Mouse (Mus musculus) CH12.LX (cell line): ENCODE measurements at regions not wholly inside any gene's neighbourhood (a gene's known extent, or its start where the extent isn't known, plus 50 kb on each side); places are given as distances from the start of the nearest gene placed in this dataset.

Experiments used
- DNase-seq: peaks from one replicate; pipeline ENCODE4 v3.0.0-alpha.2; 2013; ENCODE audit errors: extremely low read depth
- H3K27ac ChIP-seq: 2 replicates; pipeline ENCODE4 v1.5.1; 2012; ENCODE audit warnings: low read depth, mild to moderate bottlenecking, control low read depth, moderate library complexity; ENCODE audit not compliant: insufficient read depth
- H3K27me3 ChIP-seq: replicated peaks from 2 replicates; pipeline ENCODE3; 2012; ENCODE audit warnings: inconsistent platforms
- H3K36me3 ChIP-seq, 2 experiments: replicated peaks in 1 of 2; 2 replicates each; pipeline versions ENCODE3 to v1.6.1; 2012; ENCODE audit warnings: inconsistent platforms in 1 of 2, low read length in 1 of 2, mild to moderate bottlenecking in 1 of 2, mixed read lengths in 1 of 2, moderate library complexity in 1 of 2; ENCODE audit not compliant: control insufficient read depth in 1 of 2, insufficient read depth in 1 of 2
- H3K4me1 ChIP-seq, 2 experiments: 2 replicates each; pipeline ENCODE4 v1.6.1; 2012; ENCODE audit warnings: inconsistent platforms in 1 of 2, moderate library complexity in 1 of 2; ENCODE audit not compliant: insufficient read depth in 2 of 2, control insufficient read depth in 1 of 2
- H3K4me2 ChIP-seq: 2 replicates; pipeline ENCODE4 v1.6.1; 2012; ENCODE audit warnings: low read depth, mild to moderate bottlenecking, control low read depth; ENCODE audit not compliant: poor library complexity, insufficient read depth, severe bottlenecking
- H3K4me3 ChIP-seq, 3 experiments: fragments of 150-350 bp in 1 of 3; sonication (generic) in 1 of 3; replicated peaks in 1 of 3; 2 replicates each; pipeline versions ENCODE3 to v1.5.1; 2011 to 2012; ENCODE audit warnings: low read depth in 2 of 3, low read length in 2 of 3, mild to moderate bottlenecking in 2 of 3, moderate library complexity in 2 of 3, control low read depth in 1 of 3, improper control_type of control experiment in 1 of 3, inconsistent platforms in 1 of 3, mixed read lengths in 1 of 3; ENCODE audit not compliant: poor library complexity in 1 of 3
- H3K79me2 ChIP-seq: replicated peaks from 2 replicates; pipeline ENCODE4 v1.6.1; 2012; ENCODE audit warnings: mild to moderate bottlenecking, moderate library complexity; ENCODE audit not compliant: control insufficient read depth, poor library complexity, insufficient read depth, severe bottlenecking; ENCODE audit errors: extremely low read depth
- H3K9ac ChIP-seq: 2 replicates; pipeline ENCODE4 v1.6.1; 2012; ENCODE audit warnings: low read depth, mild to moderate bottlenecking, control low read depth, moderate library complexity; ENCODE audit not compliant: insufficient read depth
- H3K9me3 ChIP-seq: replicated peaks from 2 replicates; pipeline ENCODE3; 2012; ENCODE audit warnings: low read length, inconsistent platforms, mixed read lengths
- BHLHE40 ChIP-seq: IDR thresholded peaks from 2 replicates; pipeline ENCODE4 v1.6.1; 2011; ENCODE audit warnings: mild to moderate bottlenecking, low read depth, low read length, improper control_type of control experiment
- CTCF ChIP-seq, 2 experiments: IDR thresholded peaks in 1 of 2; conservative IDR thresholded peaks in 1 of 2; 2 replicates each; pipeline ENCODE4 v1.5.1; 2011 to 2012; ENCODE audit warnings: low read depth in 2 of 2, low read length in 2 of 2, improper control_type of control experiment in 1 of 2, inconsistent platforms in 1 of 2, mild to moderate bottlenecking in 1 of 2, moderate library complexity in 1 of 2
- EP300 ChIP-seq: IDR thresholded peaks from 2 replicates; pipeline ENCODE4 v1.6.1; 2011; ENCODE audit warnings: low read length, improper control_type of control experiment
- ETS1 ChIP-seq: conservative IDR thresholded peaks from 2 replicates; pipeline ENCODE4 v1.6.1; 2012; ENCODE audit warnings: low read depth, mild to moderate bottlenecking, inconsistent platforms, low read length, improper control_type of control experiment, moderate library complexity
- GABPA ChIP-seq: IDR thresholded peaks from 2 replicates; pipeline ENCODE4 v1.6.1; 2012; ENCODE audit warnings: low read depth, low read length, improper control_type of control experiment, inconsistent platforms; ENCODE audit not compliant: insufficient replicate concordance
- HCFC1 ChIP-seq: IDR thresholded peaks from 2 replicates; pipeline ENCODE4 v1.6.1; 2012; ENCODE audit warnings: low read depth, mild to moderate bottlenecking, inconsistent platforms, low read length, improper control_type of control experiment
- IRF4 ChIP-seq: IDR thresholded peaks from 2 replicates; pipeline ENCODE4 v1.6.1; 2014; ENCODE audit warnings: low read depth, mild to moderate bottlenecking, inconsistent platforms, low read length, improper control_type of control experiment
- JUN ChIP-seq: IDR thresholded peaks from 2 replicates; pipeline ENCODE4 v1.6.1; 2011; ENCODE audit warnings: low read depth, mild to moderate bottlenecking, low read length, improper control_type of control experiment, moderate library complexity; ENCODE audit not compliant: insufficient read depth
- JUND ChIP-seq: conservative IDR thresholded peaks from 2 replicates; pipeline ENCODE4 v1.6.1; 2011; ENCODE audit warnings: low read depth, low read length, improper control_type of control experiment
- KAT2A ChIP-seq: IDR thresholded peaks from 2 replicates; pipeline ENCODE4 v1.6.1; 2012; ENCODE audit warnings: low read length, improper control_type of control experiment, inconsistent platforms; ENCODE audit not compliant: insufficient replicate concordance
- MAFK ChIP-seq: IDR thresholded peaks from 2 replicates; pipeline ENCODE4 v1.6.1; 2011; ENCODE audit warnings: low read length, improper control_type of control experiment; ENCODE audit not compliant: insufficient replicate concordance
- MAX ChIP-seq: IDR thresholded peaks from 2 replicates; pipeline ENCODE4 v1.6.1; 2011; ENCODE audit warnings: low read length, improper control_type of control experiment
- MAZ ChIP-seq: IDR thresholded peaks from 2 replicates; pipeline ENCODE4 v1.6.1; 2012; ENCODE audit warnings: low read depth, mild to moderate bottlenecking, inconsistent platforms, low read length, improper control_type of control experiment, moderate library complexity
- MEF2A ChIP-seq: IDR thresholded peaks from 2 replicates; pipeline ENCODE4 v1.6.1; 2014; ENCODE audit warnings: low read depth, mild to moderate bottlenecking, inconsistent platforms, low read length, improper control_type of control experiment, borderline replicate concordance
- MYC ChIP-seq: IDR thresholded peaks from 2 replicates; pipeline ENCODE4 v1.6.1; 2011; ENCODE audit warnings: low read depth, mild to moderate bottlenecking, improper control_type of control experiment, low read length
- NELFE ChIP-seq: IDR thresholded peaks from 2 replicates; pipeline ENCODE4 v1.6.1; 2011; ENCODE audit warnings: low read depth, low read length, improper control_type of control experiment
- NRF1 ChIP-seq: IDR thresholded peaks from 2 replicates; pipeline ENCODE4 v1.6.1; 2014; ENCODE audit warnings: low read depth, mild to moderate bottlenecking, inconsistent platforms, low read length, improper control_type of control experiment, moderate library complexity
- POLR2AphosphoS2 ChIP-seq: IDR thresholded peaks from 2 replicates; pipeline ENCODE4 v1.6.1; 2011; ENCODE audit warnings: low read depth, low read length, improper control_type of control experiment
- RAD21 ChIP-seq: IDR thresholded peaks from 2 replicates; pipeline ENCODE4 v1.6.1; 2011; ENCODE audit warnings: low read depth, mild to moderate bottlenecking, low read length, improper control_type of control experiment, moderate library complexity
- SIN3A ChIP-seq: IDR thresholded peaks from 2 replicates; pipeline ENCODE4 v1.6.1; 2012; ENCODE audit warnings: low read length, improper control_type of control experiment, inconsistent platforms
- SMC3 ChIP-seq: IDR thresholded peaks from 2 replicates; pipeline ENCODE4 v1.6.1; 2011; ENCODE audit warnings: low read depth, low read length, improper control_type of control experiment
- TCF12 ChIP-seq: IDR thresholded peaks from 2 replicates; pipeline ENCODE4 v1.6.1; 2014; ENCODE audit warnings: low read depth, mild to moderate bottlenecking, inconsistent platforms, low read length, improper control_type of control experiment
- UBTF ChIP-seq: IDR thresholded peaks from 2 replicates; pipeline ENCODE4 v1.6.1; 2012; ENCODE audit warnings: low read depth, mild to moderate bottlenecking, inconsistent platforms, low read length, improper control_type of control experiment, moderate library complexity
- USF2 ChIP-seq: conservative IDR thresholded peaks from 2 replicates; pipeline ENCODE4 v1.6.1; 2011; ENCODE audit warnings: low read depth, low read length, improper control_type of control experiment
- ZC3H11A ChIP-seq: IDR thresholded peaks from 2 replicates; pipeline ENCODE4 v1.6.1; 2012; ENCODE audit warnings: low read depth, mild to moderate bottlenecking, inconsistent platforms, low read length, improper control_type of control experiment
- ZMIZ1 ChIP-seq: IDR thresholded peaks from 2 replicates; pipeline ENCODE4 v1.6.1; 2012; ENCODE audit warnings: low read depth, mild to moderate bottlenecking, inconsistent platforms, low read length, improper control_type of control experiment
- ZNF384 ChIP-seq: IDR thresholded peaks from 2 replicates; pipeline ENCODE4 v1.6.1; 2012; ENCODE audit warnings: low read depth, low read length, improper control_type of control experiment, inconsistent platforms
- dilution Hi-C: fragments of 300-500 bp; cut with MboI; formaldehyde crosslinking; loops from 2 replicates; pipeline ENCODE4 v1.14.3; 2020; ENCODE audit warnings: low sequenced_read_pairs; ENCODE audit not compliant: extremely low pct_unique_long_range_greater_than_20kb, extremely low pct_ligation_motif_present
- in situ Hi-C: fragments of 300-500 bp; cut with MboI; formaldehyde crosslinking; loops from 3 replicates; pipeline ENCODE4 v1.14.3; 2019; ENCODE audit warnings: low sequenced_read_pairs, low pct_ligation_motif_present, low pct_unique_long_range_greater_than_20kb, mixed read lengths

GRCm38 (mm10) chr8:10701226-10701625 is 307.0 kb downstream of the Irs2 start:
- H3K36me3 ChIP-seq = no peaks in the 10 kb centered on the region
- no peak for TF ChIP-seq CTCF (conservative IDR thresholded peaks at IDR 0.05 in 1 of 2, IDR thresholded peaks at IDR 0.05 in 1 of 2; ENCODE audit: low read depth in 2 of 2, low read length in 2 of 2)
- TF ChIP-seq NRF1 = no peak
- TF ChIP-seq ZNF384 = no peak
- no peak for TF ChIP-seq KAT2A
- TF ChIP-seq USF2 = no peak
- no peak for TF ChIP-seq GABPA
- TF ChIP-seq TCF12 = no peak
- TF ChIP-seq NELFE = no peak
- TF ChIP-seq SMC3 = no peak
- TF ChIP-seq ZC3H11A = no peak
- TF ChIP-seq JUN = no peak
- TF ChIP-seq ETS1 = no peak
- no peak for TF ChIP-seq HCFC1
- H3K79me2 ChIP-seq = no peaks in the 10 kb centered on the region
- H3K4me1 ChIP-seq = peaks cover 4 to 5% of the 10 kb centered on the region in 2 experiments; a peak in 3 of 4 replicates
- no peaks in the 10 kb centered on the region for H3K27me3 ChIP-seq
- no peaks in the 10 kb centered on the region for H3K9me3 ChIP-seq
- H3K27ac ChIP-seq = no peak overlapping the region
- in situ Hi-C loops (no loop called here), dilution Hi-C loops (no loop called here)
- no peak overlapping the region for H3K4me2 ChIP-seq
- DNase-seq = no peak
- no peak overlapping the region for H3K9ac ChIP-seq
- H3K4me3 ChIP-seq = no peak overlapping the region

- Histone ChIP-seq H3K4me3 (no peak overlapping the region), H3K27me3 (no peaks in the 10 kb centered on the region)
- no peak for TF ChIP-seq MAX
- TF ChIP-seq ZMIZ1 = no peak
Measured at GRCm38 (mm10) chr8:10699669-10700068, 308.6 kb downstream of the Irs2 start.

GRCm38 (mm10) chr8:10695181-10695580 is 313.1 kb downstream of the Irs2 start:
- Histone ChIP-seq H3K79me2 (no peaks in the 10 kb centered on the region), H3K4me1 (peaks cover 3 to 8% of the 10 kb centered on the region in 2 experiments; a peak in 3 of 4 replicates), H3K27me3 (no peaks in the 10 kb centered on the region), H3K9ac (no peak overlapping the region), H3K4me3 (no peak overlapping the region), H3K4me2 (no peak overlapping the region), H3K27ac (no peak overlapping the region), H3K36me3 (no peaks in the 10 kb centered on the region), H3K9me3 (no peaks in the 10 kb centered on the region)
- in situ Hi-C loops = no loop called here
- dilution Hi-C loops = no loop called here
- DNase-seq = no peak
- TF ChIP-seq BHLHE40 = no peak
- no peak for TF ChIP-seq MAFK
- no peak for TF ChIP-seq MEF2A
- TF ChIP-seq IRF4 = no peak
- TF ChIP-seq CTCF (conservative IDR thresholded peaks at IDR 0.05 in 1 of 2, IDR thresholded peaks at IDR 0.05 in 1 of 2; ENCODE audit: low read depth in 2 of 2, low read length in 2 of 2) = no peak
- TF ChIP-seq UBTF = no peak
- no peak for TF ChIP-seq NELFE
- no peak for TF ChIP-seq MYC
- TF ChIP-seq SIN3A = no peak
- no peak for TF ChIP-seq MAZ
- no peak for TF ChIP-seq JUND
- no peak for TF ChIP-seq JUN
- no peak for TF ChIP-seq ZC3H11A
- no peak for TF ChIP-seq ZMIZ1
- TF ChIP-seq EP300 = no peak
- TF ChIP-seq RAD21 = no peak
- TF ChIP-seq POLR2AphosphoS2 = no peak

More at GRCm38 (mm10) chr8:10699669-10700068, 308.6 kb downstream of the Irs2 start:
- no peaks in the 10 kb centered on the region for H3K79me2 ChIP-seq
- H3K4me1 ChIP-seq = peaks cover 4 to 5% of the 10 kb centered on the region in 2 experiments; a peak in 3 of 4 replicates
- DNase-seq = no peak
- no peak overlapping the region for H3K9ac ChIP-seq
- no peaks in the 10 kb centered on the region for H3K9me3 ChIP-seq
- dilution Hi-C loops = no loop called here
- no peaks in the 10 kb centered on the region for H3K36me3 ChIP-seq
- in situ Hi-C loops = no loop called here
- no peak overlapping the region for H3K4me2 ChIP-seq
- no peak overlapping the region for H3K27ac ChIP-seq
